Mouse (Mus musculus) CD8-positive naive resting alpha-beta T cell, adult 2 months (primary cell): ENCODE measurements around the gene Slc38a10.
A peak's percentile ranks its signal among the peaks of the same experiment; 100 is the strongest.

Experiments used
- DNase-seq, 2 experiments: peaks; one replicate each; pipeline ENCODE4 v3.0.0; 2022; ENCODE audit warnings: low read depth in 2 of 2, low spot score in 2 of 2

Slc38a10 gene

DNA sequence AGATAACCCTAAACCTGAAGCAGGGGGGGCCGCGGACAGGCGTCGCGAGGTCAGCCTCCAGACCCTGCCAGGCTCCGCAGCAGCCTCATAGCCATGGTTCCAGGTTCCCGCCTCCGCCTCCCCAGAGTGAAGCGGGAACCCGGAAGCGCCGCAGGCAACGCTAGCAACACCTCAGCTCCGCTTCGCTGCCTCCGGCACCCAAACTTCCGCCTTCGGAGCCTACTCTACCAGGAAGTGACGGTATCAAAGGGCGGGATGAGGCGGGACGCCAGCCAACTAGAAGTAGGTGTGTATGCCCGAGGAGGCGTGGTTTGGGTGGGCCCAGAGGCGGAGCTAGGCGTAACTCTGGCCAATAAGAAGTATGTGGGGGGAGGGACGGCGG, at the start of gene Slc38a10:
Gene Slc38a10 (minus strand): TSS at position 234 of the 382 bp plus-strand sequence.
- peak; percentile 95 to 99 for DNase-seq

DNA sequence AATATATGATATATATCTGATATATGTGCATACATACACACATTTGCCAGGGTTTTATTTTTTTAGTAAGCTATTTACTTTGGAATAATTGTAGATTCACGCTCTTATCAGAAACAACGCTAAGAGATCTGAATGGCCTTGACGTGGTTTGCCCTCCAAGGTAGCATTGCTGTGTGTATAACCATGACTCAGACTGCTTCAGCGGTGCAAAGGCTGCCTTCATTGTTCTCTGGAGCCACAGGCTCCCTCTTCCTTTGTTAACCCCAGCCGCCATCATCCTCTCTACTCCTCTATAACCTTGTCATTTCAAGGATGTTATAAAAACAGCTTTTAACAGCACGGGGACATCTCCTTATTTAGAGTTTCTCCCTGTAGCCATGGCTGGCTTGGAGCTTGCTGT, 49.5 kb upstream of the Slc38a10 start:
- no peak for DNase-seq

GRCm38 (mm10) chr11:120199766-120200165, 48.6 kb upstream of the Slc38a10 start:
- no peak for DNase-seq

DNA sequence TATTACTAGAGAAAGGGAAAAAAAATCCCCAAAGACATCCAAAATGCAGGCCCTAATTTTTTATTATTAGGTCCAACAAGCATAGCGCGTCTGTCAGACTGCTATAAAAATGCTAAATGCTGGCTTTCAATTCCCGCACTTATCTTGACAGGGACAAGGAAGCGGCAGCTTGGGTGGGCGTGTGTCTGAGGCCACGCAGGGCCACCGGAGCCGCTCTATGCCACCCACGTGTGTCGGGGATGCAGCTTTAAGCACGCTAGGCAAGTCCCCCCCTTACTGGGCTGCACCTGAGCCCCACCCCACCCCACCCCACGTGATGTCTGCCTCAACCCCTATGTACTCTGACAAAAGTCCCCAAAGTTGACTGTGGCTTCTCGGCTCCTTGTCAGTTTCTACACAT, 47.7 kb upstream of the Slc38a10 start:
- DNase-seq, result no peak

DNA sequence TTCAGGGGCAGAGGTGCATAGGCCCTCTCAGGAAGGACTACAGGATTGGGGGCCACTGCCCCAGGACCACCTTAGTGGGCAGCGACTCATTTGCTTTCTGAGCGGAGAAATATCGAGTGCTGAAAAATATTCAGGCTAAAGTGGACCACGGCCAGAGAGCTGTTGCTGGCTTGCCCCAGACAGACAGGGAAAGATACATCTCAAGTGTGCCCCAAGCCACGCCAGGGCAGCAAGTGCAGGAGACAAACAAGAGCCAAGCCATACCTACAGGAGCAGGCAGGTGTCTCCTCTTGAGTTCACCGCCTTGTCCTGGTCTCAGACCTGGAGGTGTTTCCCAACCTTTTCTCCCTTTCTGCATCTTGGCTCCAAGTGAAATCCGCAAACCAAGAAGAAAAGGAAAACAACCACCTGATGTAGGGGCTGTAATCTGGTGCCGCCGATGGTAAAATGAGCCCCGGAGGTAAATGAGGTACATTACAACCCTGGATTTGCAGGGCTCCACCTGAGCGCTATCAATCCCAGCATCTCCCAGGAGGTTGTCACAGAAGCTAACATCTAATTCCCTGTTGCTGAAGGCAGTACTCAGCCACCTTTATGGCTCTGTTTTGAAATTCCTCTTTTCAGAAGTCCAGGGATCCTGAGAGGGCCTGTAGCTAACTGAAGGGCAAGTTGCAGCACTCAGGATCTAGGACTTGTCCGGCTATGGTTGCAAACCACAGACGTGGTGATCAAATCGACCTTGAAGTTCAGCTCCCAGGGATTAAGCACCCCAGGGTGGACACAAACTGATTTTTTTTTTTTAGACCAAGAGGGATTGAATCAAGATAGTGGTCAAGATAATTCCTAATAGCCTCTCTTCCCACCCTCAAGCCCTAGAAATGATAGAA, 39.6 kb upstream of the Slc38a10 start:
- no peak for DNase-seq

DNA sequence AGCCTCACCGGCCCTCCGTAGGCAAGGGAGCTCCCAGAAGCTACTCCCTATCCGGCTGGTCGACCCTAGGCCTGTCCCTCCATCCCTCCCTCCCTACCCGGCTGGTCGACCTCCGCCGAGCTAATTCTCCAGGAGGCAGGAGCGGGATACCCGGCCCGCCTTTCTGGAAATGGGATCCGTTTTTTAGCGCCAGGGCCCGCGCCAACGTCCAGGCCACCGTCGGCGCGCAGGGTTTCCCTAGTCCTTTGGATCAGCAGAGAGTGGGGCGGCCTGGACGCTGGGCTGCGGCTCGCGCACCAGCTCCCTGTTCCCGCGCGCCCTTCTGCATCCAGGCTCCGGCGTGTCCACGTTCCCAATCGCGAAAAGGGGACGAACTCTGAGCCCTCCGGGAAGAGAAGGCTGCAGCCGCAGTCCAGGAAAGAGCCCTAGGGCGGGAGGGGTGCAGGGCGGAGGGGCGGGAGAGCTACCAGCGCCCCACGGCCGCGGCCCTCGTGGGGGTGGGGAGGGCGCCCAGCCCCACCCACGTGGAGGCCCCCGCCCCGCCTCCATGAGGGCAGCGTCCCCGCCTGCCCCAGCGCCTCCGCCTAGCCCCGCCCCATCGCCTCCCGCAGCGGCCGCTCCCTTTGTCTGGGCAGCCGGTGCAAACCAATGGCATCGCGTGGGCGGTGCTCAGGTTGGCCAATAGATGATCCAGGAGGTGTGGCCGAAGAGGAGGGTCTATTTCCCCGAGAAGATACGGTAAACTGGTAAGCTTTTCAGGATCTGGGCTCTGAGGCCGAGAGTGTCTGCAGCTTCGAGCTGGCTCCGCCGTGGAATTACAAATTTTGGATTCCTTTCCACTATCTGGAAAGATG, 38.5 kb upstream of the Slc38a10 start:
- DNase-seq, result peak; percentile 81 to 87

DNA sequence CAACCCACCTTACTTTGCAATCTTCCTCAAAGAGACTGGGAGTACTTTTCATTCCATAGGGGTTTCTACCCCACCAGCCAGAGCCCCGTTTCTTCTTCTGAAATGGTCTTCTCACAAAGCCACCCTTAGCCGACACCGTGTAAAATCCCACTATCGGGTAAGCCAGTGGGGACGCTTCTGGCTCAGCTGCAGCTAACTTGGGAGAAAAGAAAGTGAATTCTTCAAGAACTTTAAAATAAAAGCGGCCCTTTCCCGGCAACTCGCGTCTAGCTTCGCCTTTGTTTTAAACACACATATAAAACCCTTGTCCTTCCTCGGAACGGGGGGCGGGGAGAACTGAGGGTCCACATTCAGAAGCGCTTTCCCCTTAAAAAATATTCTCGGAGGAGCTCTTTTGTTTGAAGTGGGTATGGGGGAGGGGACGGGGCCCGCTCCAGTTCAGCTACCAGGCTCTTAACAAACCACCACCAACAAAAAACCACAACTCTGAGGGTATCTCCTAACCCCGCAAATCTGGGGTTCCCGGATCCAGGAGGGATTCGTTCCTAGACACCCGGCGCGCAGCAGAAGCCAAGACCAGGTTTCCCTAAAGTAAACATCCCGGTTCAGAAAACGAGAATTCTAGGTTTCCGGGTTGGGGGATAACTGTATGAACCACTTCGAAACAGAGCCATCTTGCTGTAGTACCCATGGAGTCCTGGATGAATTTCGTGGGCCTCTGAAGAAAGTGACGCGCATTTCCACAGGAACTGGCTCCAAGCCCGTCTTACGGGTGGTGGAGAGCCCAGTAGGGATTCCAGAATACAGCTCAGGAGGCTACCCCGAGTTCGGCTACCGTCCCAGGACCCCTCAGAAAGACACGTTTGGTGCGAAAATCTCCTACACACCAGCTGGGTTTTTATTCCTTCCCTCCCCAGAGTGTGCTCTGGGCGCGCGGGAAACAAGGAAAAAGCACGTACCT, 37.6 kb upstream of the Slc38a10 start:
- DNase-seq, result peak in 1 of 2 experiments; percentile 33

DNA sequence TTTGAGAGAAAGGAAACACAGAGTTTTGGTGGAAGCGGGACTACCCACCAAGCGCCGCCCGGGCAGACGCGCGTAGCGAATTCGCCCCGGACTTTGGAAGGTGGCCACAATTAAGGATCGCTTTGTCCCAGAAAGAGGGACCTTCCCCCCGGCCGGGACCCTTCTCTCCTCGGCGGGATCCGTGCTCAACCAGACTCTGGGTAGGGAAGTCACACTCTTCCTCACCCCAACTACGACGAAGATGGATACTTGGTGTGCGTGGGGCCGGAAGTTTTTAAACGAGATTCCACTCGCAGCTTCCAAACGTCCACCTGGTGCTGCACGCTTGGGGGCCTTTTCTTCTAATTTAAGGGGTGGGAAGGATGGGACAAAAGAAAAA, 36.9 kb upstream of the Slc38a10 start:
- DNase-seq, result peak in 1 of 2 experiments; percentile 11

DNA sequence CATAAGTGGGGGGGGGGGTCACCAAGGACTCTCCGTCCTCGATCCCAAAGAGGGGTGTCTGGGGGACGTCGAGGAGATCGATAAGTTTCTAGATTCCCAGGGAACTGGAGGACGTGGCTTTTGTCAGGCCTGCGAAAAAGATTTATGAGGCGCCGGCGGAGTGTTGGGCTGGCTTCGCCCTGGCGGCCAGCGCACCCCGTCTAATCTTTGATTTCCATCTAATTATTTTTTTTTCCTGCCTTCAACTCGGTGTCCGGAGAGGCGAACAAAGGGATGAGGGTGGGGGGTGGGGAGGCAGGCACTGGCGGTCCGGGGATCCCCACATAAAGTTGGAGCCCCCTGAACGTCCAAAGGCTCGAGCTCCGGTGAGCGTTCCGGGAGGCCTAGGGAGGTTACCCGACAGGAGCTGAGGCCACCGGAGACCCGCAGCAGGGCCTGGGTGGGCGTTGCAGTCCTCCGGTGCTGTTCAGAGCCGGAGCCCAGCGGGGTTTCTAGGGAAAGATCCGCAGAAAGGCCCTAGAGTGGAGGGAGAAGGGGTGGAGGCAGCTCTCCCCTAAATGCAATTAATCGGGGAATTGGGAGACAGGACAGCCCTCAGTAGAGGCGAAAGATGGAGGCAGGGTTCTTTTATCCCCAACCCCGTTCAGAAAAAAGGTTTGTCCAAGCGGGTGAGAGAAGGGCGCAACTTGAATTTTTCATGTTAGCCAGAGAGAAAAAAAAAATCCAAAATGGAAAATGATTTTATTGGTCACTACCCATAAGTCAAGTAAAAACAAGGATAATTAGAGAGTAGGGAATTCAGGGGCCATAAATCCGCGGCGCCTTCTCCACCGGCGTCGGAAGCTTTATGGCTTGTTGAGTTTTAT, 36.3 kb upstream of the Slc38a10 start:
- DNase-seq, result no peak

- DNase-seq, result no peak
These were observed 35.7 kb upstream of the Slc38a10 start for GRCm38 (mm10) chr11:120186821-120187235.

DNA sequence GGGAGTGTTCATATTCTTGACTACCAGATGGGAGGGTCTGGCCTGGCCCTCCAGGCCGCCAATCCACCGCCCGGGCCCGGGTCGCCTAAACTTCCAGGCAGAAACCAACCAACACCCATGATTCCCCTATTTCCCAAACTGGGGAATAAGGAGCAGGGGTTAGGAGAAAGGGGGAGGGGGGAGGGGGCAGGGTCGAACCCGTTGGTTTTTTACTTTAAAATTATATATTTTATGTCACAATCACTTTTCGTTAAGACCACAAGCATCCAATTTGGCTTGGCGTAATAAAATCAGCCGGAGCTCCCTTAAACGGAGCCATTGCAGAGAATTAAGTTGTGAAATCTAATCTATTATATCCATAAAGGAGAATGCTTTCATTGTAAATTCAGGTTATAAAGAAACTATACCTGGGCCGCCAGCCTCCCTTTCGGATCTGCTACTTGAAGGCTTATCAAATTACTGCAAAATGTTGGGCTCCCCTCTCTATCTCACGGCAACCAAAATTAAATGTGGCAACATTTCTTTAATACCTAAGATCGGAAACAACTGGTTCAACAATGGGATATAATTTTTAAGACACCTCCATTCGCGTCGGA, 35.1 kb upstream of the Slc38a10 start:
- DNase-seq, result no peak

GRCm38 (mm10) chr11:120185316-120186141, 34.4 kb upstream of the Slc38a10 start:
- no peak for DNase-seq

DNA sequence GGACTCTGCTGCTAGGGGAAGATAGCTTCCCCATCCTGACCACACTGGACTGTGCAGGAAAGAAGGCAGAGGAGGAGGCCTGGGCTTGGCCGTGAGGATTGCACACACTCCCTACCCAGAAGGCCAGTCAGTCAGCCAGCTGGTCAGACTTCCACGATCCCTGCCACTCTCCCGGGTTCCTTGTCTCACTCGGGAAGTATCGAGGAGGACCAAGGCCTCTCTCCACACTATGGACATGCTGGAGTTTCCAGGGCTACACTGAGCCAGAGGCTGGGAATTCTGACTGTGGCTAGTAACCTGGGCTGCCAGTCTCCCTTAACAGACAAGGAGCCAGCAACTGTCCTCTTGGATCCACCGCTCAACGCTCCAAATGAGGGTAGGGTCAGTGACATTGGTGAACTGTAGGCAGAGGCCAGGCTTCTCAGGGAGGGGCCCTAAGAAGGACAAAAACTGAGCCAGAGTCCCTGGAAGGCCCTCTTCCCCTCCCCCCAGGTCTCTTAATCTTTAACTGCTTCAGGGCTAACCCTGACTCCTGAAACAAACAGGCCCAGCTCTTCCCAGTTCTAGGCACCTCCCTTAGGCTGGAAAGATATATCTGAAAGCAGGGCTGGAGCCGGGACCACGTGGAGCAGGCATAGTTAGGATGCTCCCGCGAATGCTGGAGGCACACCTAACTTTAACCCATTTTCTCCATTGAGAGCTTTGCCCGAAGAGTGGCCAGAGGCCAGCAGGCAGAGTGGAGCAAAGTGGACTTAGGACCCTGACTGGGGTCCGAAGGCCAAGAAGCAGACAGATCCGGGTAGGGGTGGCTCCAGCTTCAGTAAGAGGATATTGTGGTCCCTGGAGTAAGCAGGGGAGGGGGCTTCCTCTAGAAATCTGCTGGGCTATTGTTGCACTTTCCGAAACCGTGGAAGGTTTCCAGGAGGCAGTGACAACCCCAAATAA, 33.5 kb upstream of the Slc38a10 start:
- no peak for DNase-seq

DNA sequence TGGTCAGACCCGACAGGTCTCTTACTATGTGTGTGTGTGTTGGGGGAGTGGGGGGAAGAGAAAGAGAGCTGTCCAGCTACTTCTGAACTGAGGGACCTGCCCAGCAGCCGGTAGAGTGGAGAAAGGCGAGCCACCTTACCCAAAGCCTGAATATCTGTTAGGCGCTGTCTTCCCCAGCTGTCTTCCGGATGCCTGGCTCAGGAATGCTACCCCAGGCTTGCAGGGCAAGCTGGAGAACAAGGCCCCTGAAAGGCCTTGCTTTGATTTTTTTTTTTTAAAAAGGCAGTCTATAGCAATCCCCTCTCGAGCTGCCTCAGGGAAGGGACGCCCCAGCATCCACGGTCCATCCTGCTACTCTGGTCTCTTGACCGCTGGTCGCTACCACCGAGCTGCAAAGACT, 32.6 kb upstream of the Slc38a10 start:
- DNase-seq, result no peak

- no peak for DNase-seq
These were observed 32.0 kb upstream of the Slc38a10 start for GRCm38 (mm10) chr11:120183180-120183579.

- no peak for DNase-seq
These were observed 31.4 kb upstream of the Slc38a10 start for GRCm38 (mm10) chr11:120182396-120183030.

- no peak for DNase-seq
These were observed 30.2 kb upstream of the Slc38a10 start for GRCm38 (mm10) chr11:120181379-120181778.
